Mouse (Mus musculus): ENCODE data around the gene Rhoa.

GRCm38 (mm10) chr9:108306571-108306980 lies 647 bp downstream of the Rhoa start:
- TF ChIP-seq CTCF (IDR thresholded peaks at IDR 0.05; ENCODE audit: insufficient read depth, low read depth, low read length): no peak
- TF ChIP-seq POLR2A (IDR thresholded peaks at IDR 0.05; ENCODE audit: insufficient read depth, low read depth, low read length): no peak
